Mouse (Mus musculus) hindbrain, postnatal 0 days (tissue): ENCODE data around the gene Diras1. TPM values are rescaled to one million over a fixed set of nuclear protein-coding genes. Genes with fewer than 3 reads are reported as not detected.

Source experiments
- ATAC-seq: fragments of 200-750 bp; cut with Nextera tagmentation; 2 replicates; pipeline ENCODE4 v1.8.0; 2017; ENCODE audit warnings: mild to moderate bottlenecking, moderate TSS enrichment, moderate library complexity
- DNase-seq: peaks from one replicate; pipeline ENCODE4 v3.0.0-alpha.2; 2015; ENCODE audit warnings: low spot score
- H3K27ac ChIP-seq: fragments of 300-500 bp; sonication (generic); 2 replicates; pipeline ENCODE4 v1.5.1; 2014; ENCODE audit warnings: mild to moderate bottlenecking
- H3K27me3 ChIP-seq: fragments of 300-500 bp; sonication (generic); 2 replicates; pipeline ENCODE4 v1.6.1; 2014; ENCODE audit warnings: low read length, mixed read lengths; ENCODE audit not compliant: insufficient read depth
- H3K36me3 ChIP-seq: fragments of 300-500 bp; sonication (generic); 2 replicates; pipeline ENCODE4 v1.6.1; 2014; ENCODE audit warnings: low read length, mixed read lengths; ENCODE audit not compliant: insufficient read depth
- H3K4me1 ChIP-seq: fragments of 300-500 bp; sonication (generic); 2 replicates; pipeline ENCODE4 v1.6.1; 2014; ENCODE audit warnings: antibody characterized with exemption, low read length, mixed read lengths; ENCODE audit not compliant: insufficient read depth
- H3K4me2 ChIP-seq: fragments of 300-500 bp; sonication (generic); 2 replicates; pipeline ENCODE4 v1.6.1; 2014; ENCODE audit warnings: low read depth, mild to moderate bottlenecking, low read length, moderate library complexity, mixed read lengths
- H3K4me3 ChIP-seq: fragments of 300-500 bp; sonication (generic); 2 replicates; pipeline ENCODE4 v1.5.1; 2014; ENCODE audit warnings: low read length
- H3K9ac ChIP-seq: fragments of 300-500 bp; sonication (generic); replicated peaks from 2 replicates; pipeline ENCODE4 v1.6.1; 2014; ENCODE audit warnings: mild to moderate bottlenecking, low read length, moderate library complexity, mixed read lengths
- H3K9me3 ChIP-seq: fragments of 300-500 bp; sonication (generic); 2 replicates; pipeline ENCODE4 v1.6.1; 2016; ENCODE audit warnings: low read length, mixed read lengths
- CTCF ChIP-seq: IDR thresholded peaks from 2 replicates; pipeline ENCODE4 v1.5.1; 2016; ENCODE audit warnings: antibody characterized with exemption, control low read depth, low read depth
- WGBS: fragments of 180-500 bp; shearing (Covaris S2); extraction: QIAGEN DNeasy Blood & Tissue Kit; methylation state at CpG from one replicate; pipeline ENCODE4 v1.1.7; 2014; 5-methylcytosine and 5-hydroxymethylcytosine counted together
- polyA plus RNA-seq: library from polyadenylated mRNA; unstranded; fragments of >200 nt; fragmentation: Nextera tagmentation; extraction: Ambion mirVana; gene quantifications from 2 replicates; pipeline ENCODE4 v1.2.1, GENCODE M21; 2015
- total RNA-seq: library from RNA; depleted of rRNA; stranded (reverse); fragments of >200 nt; gene quantifications from 2 replicates; pipeline ENCODE4 v1.2.3, GENCODE M21; 2014

Gene Diras1
- total and polyA plus RNA-seq, 2 experiments from 2014 or later = 78.7 to 106 TPM

DNA sequence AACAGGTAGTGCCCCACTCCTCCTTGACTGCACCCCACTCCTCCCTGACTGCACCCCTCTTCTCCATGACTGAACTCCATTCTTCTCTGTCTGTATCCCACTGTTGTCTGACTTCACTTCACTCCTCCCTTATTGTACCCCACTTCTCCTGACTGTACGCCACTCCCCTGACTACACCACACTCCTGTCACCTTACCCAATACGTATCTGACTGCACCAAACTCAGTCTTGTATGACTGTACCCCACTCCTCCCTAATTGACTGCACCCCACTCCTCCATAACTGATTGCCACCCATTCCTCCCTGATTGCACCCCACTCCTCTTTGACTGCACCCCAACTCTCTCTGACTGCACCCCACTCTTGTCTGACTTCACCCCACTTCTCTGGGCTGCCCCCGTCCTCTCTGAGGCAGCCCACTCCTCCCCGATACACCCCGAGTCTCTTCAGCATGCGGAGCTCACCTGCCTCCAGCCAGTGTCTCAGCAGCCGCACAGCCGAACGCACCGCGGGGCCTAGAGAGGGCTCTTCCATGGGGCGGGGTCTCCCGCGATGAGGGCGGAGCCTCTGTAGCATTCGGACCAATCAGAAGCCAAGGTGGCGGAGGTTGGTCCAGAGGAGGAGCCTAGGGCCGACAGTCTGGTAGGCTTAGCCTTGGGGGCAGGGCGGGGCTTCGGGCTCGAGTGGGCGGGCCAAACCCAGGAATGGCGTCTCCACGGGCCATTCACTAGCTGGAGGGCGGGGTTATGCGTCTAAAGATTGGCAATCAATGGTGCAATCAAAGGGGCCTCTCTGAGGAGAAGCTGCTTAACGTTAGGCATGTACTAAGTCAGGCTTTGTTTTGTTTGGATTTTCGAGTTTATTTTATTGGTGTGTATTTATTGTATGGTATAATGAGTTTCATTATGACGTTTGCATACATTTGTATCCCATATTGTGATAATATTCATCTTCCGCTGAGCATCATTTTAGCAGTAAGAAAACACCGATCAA lies 10.8 kb downstream of the Diras1 start, which contains the start of gene Gng7:
Gene Gng7, minus strand, starts transcription at position 553 of the 992 bp plus-strand sequence.
- H3K4me2 ChIP-seq = peak within 1 kb of the TSS; percentile 67
- H3K4me1 ChIP-seq = peaks cover 4% of the 10 kb centered on the region; the same call in 1 of the 2 replicates
- TF ChIP-seq CTCF = no peak
- H3K36me3 ChIP-seq = no peaks in the 10 kb centered on the region
- peak within 1 kb of the TSS; percentile 45; the same call in 1 of the 2 replicates for H3K9ac ChIP-seq
- no peak within 1 kb of the TSS for H3K27ac ChIP-seq
- H3K9me3 ChIP-seq = no peaks in the 10 kb centered on the region
- H3K4me3 ChIP-seq = peak within 1 kb of the TSS; percentile 43
- peak; percentile 97 for ATAC-seq
- 9% methylated on average over 31 of the region's 31 CpGs for WGBS
- no peaks in the 10 kb centered on the region for H3K27me3 ChIP-seq
- peak; percentile 98 for DNase-seq

DNA sequence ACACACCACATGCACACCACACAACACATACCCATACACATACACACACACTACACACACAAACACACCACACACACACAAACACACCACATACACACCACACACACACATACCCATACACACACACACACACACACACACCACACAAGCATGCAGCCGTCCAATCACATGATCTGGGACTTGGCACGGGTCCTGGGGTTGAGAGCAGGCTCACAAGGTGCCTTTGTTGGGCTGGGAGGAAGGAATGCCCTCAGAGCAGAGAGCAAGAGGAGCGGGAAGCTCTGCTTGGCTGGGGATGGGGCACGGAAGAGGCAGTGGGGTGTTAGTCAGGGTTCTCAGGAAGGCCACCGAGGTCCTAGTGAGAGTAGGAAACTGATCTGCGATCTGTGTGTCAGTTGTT lies 14.6 kb downstream of the Diras1 start:
- H3K4me2 ChIP-seq = no peak overlapping the region
- no peak for ATAC-seq

DNA sequence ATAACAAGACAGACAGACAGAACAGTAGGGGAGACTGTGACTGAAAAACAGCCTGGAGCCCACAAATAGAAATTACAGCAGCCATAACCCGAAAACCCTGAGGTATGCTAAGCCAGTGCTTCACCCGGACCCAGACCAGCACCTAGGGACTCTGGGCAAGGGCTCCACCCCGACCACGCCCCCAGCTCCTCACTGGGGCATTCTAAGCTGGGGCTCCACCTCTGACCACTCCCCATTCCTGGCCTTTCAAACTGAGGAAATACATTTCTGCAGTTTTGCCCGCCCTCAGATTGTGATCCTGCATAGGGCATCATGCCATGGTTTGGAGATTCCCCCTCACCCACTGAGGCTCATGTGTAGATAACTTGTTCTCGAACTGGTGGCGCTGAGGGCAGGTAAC lies 18.2 kb downstream of the Diras1 start:
- Histone ChIP-seq H3K4me3 (no peak overlapping the region), H3K9ac (no peak overlapping the region), H3K4me2 (no peak overlapping the region), H3K27ac (no peak overlapping the region), H3K9me3 (no peaks in the 10 kb centered on the region), H3K4me1 (no peaks in the 10 kb centered on the region), H3K27me3 (no peaks in the 10 kb centered on the region), H3K36me3 (no peaks in the 10 kb centered on the region)
- 50% methylated on average over 7 of the region's 7 CpGs for WGBS
- TF ChIP-seq CTCF = no peak
- DNase-seq (no peak), ATAC-seq (no peak)

More for the DNA sequence above, 14.6 kb downstream of the Diras1 start:
- Histone ChIP-seq H3K27me3 (no peaks in the 10 kb centered on the region), H3K27ac (no peak overlapping the region), H3K4me1 (peaks cover 4% of the 10 kb centered on the region; the same call in 1 of the 2 replicates), H3K9ac (no peak overlapping the region), H3K36me3 (no peaks in the 10 kb centered on the region), H3K9me3 (no peaks in the 10 kb centered on the region), H3K4me3 (no peak overlapping the region)
- 51% methylated on average over 6 of the region's 6 CpGs for WGBS
- DNase-seq = peak; percentile 48
- TF ChIP-seq CTCF = no peak

DNA sequence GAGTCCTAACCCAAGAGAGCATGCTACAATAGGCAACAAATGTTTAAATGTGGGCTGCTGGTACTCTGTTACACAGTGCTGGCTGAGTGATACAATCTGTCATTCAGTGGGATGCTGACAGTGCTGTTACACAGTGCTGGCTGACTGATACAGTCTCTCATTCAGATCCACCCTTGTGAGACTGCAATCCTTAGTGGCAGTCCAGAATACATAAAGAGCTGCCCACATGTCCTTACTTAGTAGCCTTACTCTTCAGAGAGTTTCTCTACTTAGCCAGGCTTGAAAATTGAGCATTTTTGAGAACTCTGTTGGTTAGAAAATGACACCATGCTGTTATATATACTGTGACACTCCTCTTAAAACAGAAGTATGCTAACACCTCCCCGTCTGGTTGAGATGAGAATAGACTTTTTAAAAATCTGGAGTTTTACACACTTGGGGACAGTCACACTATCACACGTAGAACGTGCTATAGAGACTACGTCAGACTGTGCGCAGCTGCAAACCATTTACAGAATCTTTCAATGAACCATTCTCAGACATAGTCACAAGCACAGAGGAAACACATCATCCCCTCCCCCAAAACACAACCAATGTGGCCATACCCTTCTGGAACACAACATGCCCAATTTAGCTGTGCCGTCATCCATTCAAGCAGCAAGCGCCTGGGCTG lies 19.3 kb downstream of the Diras1 start:
- Histone ChIP-seq H3K36me3 (no peaks in the 10 kb centered on the region), H3K4me3 (no peak overlapping the region), H3K9ac (no peak overlapping the region), H3K9me3 (no peaks in the 10 kb centered on the region), H3K27me3 (no peaks in the 10 kb centered on the region), H3K27ac (no peak overlapping the region), H3K4me2 (no peak overlapping the region), H3K4me1 (no peaks in the 10 kb centered on the region)
- DNase-seq (no peak), ATAC-seq (no peak)
- WGBS = 89% methylated on average over 7 of the region's 7 CpGs
- no peak for TF ChIP-seq CTCF

DNA sequence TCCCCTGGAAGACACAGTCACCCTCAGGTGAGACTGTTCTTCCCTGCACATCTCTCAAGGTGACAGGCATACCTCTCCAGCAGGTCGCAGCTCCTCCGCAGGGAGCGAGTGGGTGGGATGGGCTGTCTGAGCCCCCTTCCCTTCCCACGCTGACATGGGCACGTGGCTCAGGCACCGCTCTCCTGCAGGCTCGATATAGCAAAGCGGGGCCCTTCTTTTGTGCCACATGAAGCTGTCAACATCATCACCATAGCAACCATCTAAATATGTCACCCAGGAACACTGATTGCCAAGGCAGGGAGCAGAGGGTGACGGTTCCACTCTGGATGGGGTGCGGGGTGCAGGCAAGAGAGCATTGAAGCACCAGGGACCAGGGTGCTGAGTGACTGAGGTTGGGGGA lies 24.3 kb downstream of the Diras1 start:
- Histone ChIP-seq H3K4me2 (0 out of 2 replicates have a peak overlapping the region, but pooled peaks have one; percentile 8), H3K9me3 (no peaks in the 10 kb centered on the region), H3K9ac (0 out of 2 replicates have a peak overlapping the region, but pooled peaks have one; percentile 1), H3K36me3 (no peaks in the 10 kb centered on the region), H3K27me3 (no peaks in the 10 kb centered on the region), H3K27ac (no peak overlapping the region), H3K4me3 (no peak overlapping the region), H3K4me1 (0 out of 2 replicates have a peak, but pooled peaks cover 4% of the 10 kb centered on the region)
- peak; percentile 20 for DNase-seq
- TF ChIP-seq CTCF = no peak
- no peak for ATAC-seq
- 17% methylated on average over 10 of the region's 10 CpGs for WGBS

DNA sequence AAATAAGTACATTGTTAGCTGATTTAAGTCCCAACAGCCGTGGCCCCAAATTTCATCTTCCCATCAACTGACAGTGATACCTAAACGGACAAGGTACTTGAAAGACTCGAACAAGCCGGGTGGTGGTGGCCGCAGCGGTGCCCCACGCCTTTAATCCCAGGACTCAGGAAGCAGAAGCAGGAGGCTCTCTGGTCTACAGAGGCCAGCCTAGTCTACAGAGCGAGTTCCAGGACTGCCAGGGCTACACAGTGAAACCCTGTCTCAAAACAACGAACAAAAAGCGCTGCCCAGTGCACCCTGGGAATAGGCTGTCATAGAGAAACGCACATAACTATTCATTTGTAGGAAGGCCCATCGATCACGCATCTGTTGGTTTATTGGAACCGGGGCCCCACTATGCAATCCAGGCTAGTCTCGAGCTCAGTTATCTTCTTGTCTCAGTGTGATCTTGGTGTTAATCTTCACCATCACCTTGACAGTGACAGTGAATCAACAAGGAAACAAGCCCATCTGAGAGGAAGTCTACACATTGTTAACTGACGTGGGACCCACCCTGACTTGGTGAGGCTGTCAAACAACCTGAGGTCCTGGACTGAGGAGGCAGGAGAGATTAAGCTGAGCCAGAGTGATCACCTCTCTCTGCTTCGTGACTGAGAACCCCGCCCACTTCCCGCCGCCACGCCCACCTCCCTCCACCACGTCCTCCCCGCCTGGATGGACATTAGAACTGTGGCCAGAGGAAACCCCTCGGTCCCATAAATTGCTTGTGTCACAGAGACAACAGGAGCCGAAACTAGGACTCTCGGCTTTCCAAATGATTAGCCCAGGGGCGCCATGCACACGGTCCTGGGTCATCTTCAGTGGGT lies 25.0 kb downstream of the Diras1 start:
- Histone ChIP-seq H3K27ac (no peak overlapping the region), H3K9ac (0 out of 2 replicates have a peak overlapping the region, but pooled peaks have one; percentile 1)

More for the DNA sequence above, 25.0 kb downstream of the Diras1 start:
- H3K9me3 ChIP-seq = no peaks in the 10 kb centered on the region
- no peak for TF ChIP-seq CTCF
- no peaks in the 10 kb centered on the region for H3K27me3 ChIP-seq
- 0 out of 2 replicates have a peak, but pooled peaks cover 4% of the 10 kb centered on the region for H3K4me1 ChIP-seq
- no peak for DNase-seq
- 45% methylated on average over 28 of the region's 28 CpGs for WGBS
- no peak for ATAC-seq
- H3K36me3 ChIP-seq = no peaks in the 10 kb centered on the region
- H3K4me3 ChIP-seq = no peak overlapping the region
- H3K4me2 ChIP-seq = 0 out of 2 replicates have a peak overlapping the region, but pooled peaks have one; percentile 8
